Mouse (Mus musculus): ENCODE results near the gene Gulp1. TPM values are rescaled to one million over a fixed set of nuclear protein-coding genes. Genes with fewer than 3 reads are reported as not detected.
A peak's percentile ranks its signal among the peaks of the same experiment; 100 is the strongest.

The Gulp1 gene
- total RNA-seq (2015) = 0.27 and 0.71 TPM in 2 replicates
- total RNA-seq (2017) = 0.30 and 0.50 TPM in 2 replicates

- peak; percentile 91 for ATAC-seq (replicated peaks; ENCODE audit: poor library complexity)
These were observed at the start of gene Gulp1 for GRCm38 (mm10) chr1:44551461-44552370. Gene Gulp1 (plus strand): TSS chr1:44551511.

GRCm38 (mm10) chr1:44550261-44550660 lies 1.1 kb upstream of the Gulp1 start:
- no peak for ATAC-seq (replicated peaks; ENCODE audit: poor library complexity)

GRCm38 (mm10) chr1:44552371-44552841 lies 1.1 kb downstream of the Gulp1 start:
- ATAC-seq (replicated peaks; ENCODE audit: poor library complexity) = peak; percentile 52

- no peak for ATAC-seq (replicated peaks; ENCODE audit: poor library complexity)
These were observed 2.0 kb downstream of the Gulp1 start for GRCm38 (mm10) chr1:44553166-44553898.

- ATAC-seq (replicated peaks; ENCODE audit: poor library complexity) = no peak
These were observed 16.1 kb downstream of the Gulp1 start for GRCm38 (mm10) chr1:44567431-44567830.

GRCm38 (mm10) chr1:44568296-44568695 lies 17.0 kb downstream of the Gulp1 start:
- ATAC-seq (replicated peaks; ENCODE audit: poor library complexity) = no peak

GRCm38 (mm10) chr1:44576001-44576400 lies 24.7 kb downstream of the Gulp1 start:
- no peak for ATAC-seq (replicated peaks; ENCODE audit: poor library complexity)

GRCm38 (mm10) chr1:44576610-44577009 lies 25.3 kb downstream of the Gulp1 start:
- no peak for ATAC-seq (replicated peaks; ENCODE audit: poor library complexity)

- no peak for ATAC-seq (replicated peaks; ENCODE audit: poor library complexity)
These were observed 29.1 kb downstream of the Gulp1 start for GRCm38 (mm10) chr1:44580390-44580789.

- ATAC-seq (replicated peaks; ENCODE audit: poor library complexity) = peak; percentile 100
These were observed 33.6 kb downstream of the Gulp1 start for GRCm38 (mm10) chr1:44584886-44585385.

- ATAC-seq (replicated peaks; ENCODE audit: poor library complexity) = no peak
These were observed 40.4 kb downstream of the Gulp1 start for GRCm38 (mm10) chr1:44591742-44592141.

- no peak for ATAC-seq (replicated peaks; ENCODE audit: poor library complexity)
These were observed 41.8 kb downstream of the Gulp1 start for GRCm38 (mm10) chr1:44593109-44593508.

GRCm38 (mm10) chr1:44598312-44598711 lies 47.0 kb downstream of the Gulp1 start:
- no peak for ATAC-seq (replicated peaks; ENCODE audit: poor library complexity)

- ATAC-seq (replicated peaks; ENCODE audit: poor library complexity) = no peak
These were observed 62.2 kb downstream of the Gulp1 start for GRCm38 (mm10) chr1:44613294-44614041.

GRCm38 (mm10) chr1:44618751-44619150 lies 67.4 kb downstream of the Gulp1 start:
- ATAC-seq (replicated peaks; ENCODE audit: poor library complexity) = no peak

GRCm38 (mm10) chr1:44634481-44634880 lies 83.2 kb downstream of the Gulp1 start:
- ATAC-seq (replicated peaks; ENCODE audit: poor library complexity) = no peak

GRCm38 (mm10) chr1:44645678-44646276 lies 94.5 kb downstream of the Gulp1 start:
- no peak for ATAC-seq (replicated peaks; ENCODE audit: poor library complexity)

- no peak for ATAC-seq (replicated peaks; ENCODE audit: poor library complexity)
These were observed 127.7 kb downstream of the Gulp1 start for GRCm38 (mm10) chr1:44678974-44679373.

GRCm38 (mm10) chr1:44679415-44679814 lies 128.1 kb downstream of the Gulp1 start:
- no peak for ATAC-seq (replicated peaks; ENCODE audit: poor library complexity)

GRCm38 (mm10) chr1:44682556-44682955 lies 131.2 kb downstream of the Gulp1 start:
- ATAC-seq (replicated peaks; ENCODE audit: poor library complexity) = no peak
